Mouse (Mus musculus) cerebellum, adult 2 months (tissue): ENCODE data around the gene Limch1.

Experiments used
- CTCF ChIP-seq: fragments of 200-500 bp; IDR thresholded peaks from 2 replicates; pipeline ENCODE4 v1.5.1; 2011; ENCODE audit warnings: low read depth, mild to moderate bottlenecking, control low read depth, low read length, moderate library complexity, borderline replicate concordance; ENCODE audit not compliant: insufficient read depth
- POLR2A ChIP-seq: fragments of 200-500 bp; IDR thresholded peaks from 2 replicates; pipeline ENCODE4 v1.6.1; 2011; ENCODE audit warnings: low read length, control low read depth, borderline replicate concordance; ENCODE audit not compliant: insufficient read depth

- no peak for TF ChIP-seq POLR2A
- no peak for TF ChIP-seq CTCF
Observed at GRCm38 (mm10) chr5:66897584-66897983, 152.0 kb downstream of the Limch1 start.
